Mouse (Mus musculus) erythroblast, embryonic 14.5 days (primary cell): ENCODE results near the gene Smarca2.

Experiments used
- GATA1 ChIP-seq: IDR thresholded peaks from 2 replicates; pipeline ENCODE4 v1.6.1; 2012; ENCODE audit warnings: low read length, inconsistent platforms, mixed read lengths
- TAL1 ChIP-seq: IDR thresholded peaks from 3 replicates; pipeline ENCODE4 v1.6.1; 2012; ENCODE audit warnings: low read length, inconsistent platforms, mixed read lengths

- no peak for TF ChIP-seq GATA1
- TF ChIP-seq TAL1, result no peak
Observed at GRCm38 (mm10) chr19:26754016-26754794, 149.4 kb downstream of the Smarca2 start.
